Mouse (Mus musculus) heart, postnatal 0 days (tissue): Measurements from ENCODE around the gene Dock6. TPM values are rescaled to one million over a fixed set of nuclear protein-coding genes. Genes with fewer than 3 reads are reported as not detected.

ENCODE experiments used
- ATAC-seq: fragments of 200-750 bp; cut with Nextera tagmentation; 2 replicates; pipeline ENCODE4 v1.8.0; 2017; ENCODE audit warnings: low read depth, moderate number of reproducible peaks, moderate library complexity; ENCODE audit not compliant: insufficient read depth
- DNase-seq: peaks from one replicate; pipeline ENCODE4 v3.0.0-alpha.2; 2016; ENCODE audit warnings: low spot score
- H3K27ac ChIP-seq: fragments of 300-500 bp; sonication (generic); 2 replicates; pipeline ENCODE4 v1.5.1; 2014; ENCODE audit warnings: low read depth, mild to moderate bottlenecking
- H3K27me3 ChIP-seq: fragments of 300-500 bp; sonication (generic); 2 replicates; pipeline ENCODE4 v1.6.1; 2014; ENCODE audit warnings: low read length, mixed read lengths; ENCODE audit not compliant: control insufficient read depth, insufficient read depth
- H3K36me3 ChIP-seq: fragments of 300-500 bp; sonication (generic); replicated peaks from 2 replicates; pipeline ENCODE4 v1.6.1; 2014; ENCODE audit warnings: low read length, mixed read lengths; ENCODE audit not compliant: control insufficient read depth, insufficient read depth
- H3K4me1 ChIP-seq: fragments of 300-500 bp; sonication (generic); 2 replicates; pipeline ENCODE4 v1.6.1; 2014; ENCODE audit warnings: antibody characterized with exemption; ENCODE audit not compliant: control insufficient read depth, insufficient read depth
- H3K4me2 ChIP-seq: fragments of 300-500 bp; sonication (generic); 2 replicates; pipeline ENCODE4 v1.6.1; 2014; ENCODE audit warnings: low read depth, mild to moderate bottlenecking, low read length, moderate library complexity
- H3K4me3 ChIP-seq: fragments of 300-500 bp; sonication (generic); 2 replicates; pipeline ENCODE4 v1.5.1; 2014; ENCODE audit warnings: low read depth, low read length
- H3K9ac ChIP-seq: fragments of 300-500 bp; sonication (generic); replicated peaks from 2 replicates; pipeline ENCODE4 v1.6.1; 2014; ENCODE audit warnings: low read depth, low read length, mixed read lengths
- H3K9me3 ChIP-seq: fragments of 300-500 bp; sonication (generic); replicated peaks from 2 replicates; pipeline ENCODE4 v1.6.1; 2016; ENCODE audit warnings: low read length; ENCODE audit not compliant: control insufficient read depth
- CTCF ChIP-seq: IDR thresholded peaks from 2 replicates; pipeline ENCODE4 v1.5.1; 2016; ENCODE audit warnings: antibody characterized with exemption, control low read depth, low read depth
- EP300 ChIP-seq: IDR thresholded peaks from 2 replicates; pipeline ENCODE4 v1.6.1; 2016; ENCODE audit warnings: antibody characterized with exemption, low read depth
- WGBS: fragments of 180-500 bp; shearing (Covaris S2); extraction: QIAGEN DNeasy Blood & Tissue Kit; methylation state at CpG from one replicate; pipeline ENCODE4 v1.1.7; 2014; 5-methylcytosine and 5-hydroxymethylcytosine counted together
- polyA plus RNA-seq: library from polyadenylated mRNA; unstranded; fragments of >200 nt; fragmentation: Nextera tagmentation; extraction: Ambion mirVana; gene quantifications from 2 replicates; pipeline ENCODE4 v1.2.1, GENCODE M21; 2015
- total RNA-seq: library from RNA; depleted of rRNA; stranded (reverse); fragments of >200 nt; gene quantifications from 2 replicates; pipeline ENCODE4 v1.2.3, GENCODE M21; 2014; ENCODE audit warnings: low replicate concordance

Dock6 gene
- total and polyA plus RNA-seq, 2 experiments from 2014 or later, result 22.7 to 38.5 TPM

DNA sequence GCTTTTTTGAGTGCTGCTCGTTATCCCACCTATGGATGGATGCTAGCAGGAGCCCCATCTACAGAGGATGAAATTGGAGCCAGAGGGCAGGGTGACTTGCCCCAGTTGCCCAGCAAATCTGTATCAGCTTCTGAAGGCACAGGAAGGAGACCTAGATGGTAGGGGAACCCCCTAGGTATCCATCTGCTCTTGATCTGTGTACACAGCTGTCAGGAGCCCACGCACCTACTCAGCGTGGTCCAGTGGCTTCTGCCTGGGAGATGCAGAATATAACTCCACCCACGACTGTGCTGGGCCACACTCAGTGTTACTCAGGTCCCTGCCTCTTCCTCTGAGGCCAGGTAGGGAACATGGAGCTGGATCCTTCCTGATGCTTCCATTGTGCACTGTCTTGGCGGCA, 1.5 kb upstream of the Dock6 start:
- no peak for DNase-seq
- no peaks in the 10 kb centered on the region for H3K27me3 ChIP-seq
- no peaks in the 10 kb centered on the region for H3K36me3 ChIP-seq
- TF ChIP-seq EP300 (no peak), CTCF (no peak)
- no peak overlapping the region for H3K9ac ChIP-seq
- H3K9me3 ChIP-seq, result no peaks in the 10 kb centered on the region
- no peak for ATAC-seq
- H3K27ac ChIP-seq, result no peak overlapping the region
- 84% methylated on average over 5 of the region's 5 CpGs for WGBS
- peaks cover 10% of the 10 kb centered on the region; the same call in 1 of the 2 replicates for H3K4me1 ChIP-seq
- no peak overlapping the region for H3K4me3 ChIP-seq
- no peak overlapping the region for H3K4me2 ChIP-seq

DNA sequence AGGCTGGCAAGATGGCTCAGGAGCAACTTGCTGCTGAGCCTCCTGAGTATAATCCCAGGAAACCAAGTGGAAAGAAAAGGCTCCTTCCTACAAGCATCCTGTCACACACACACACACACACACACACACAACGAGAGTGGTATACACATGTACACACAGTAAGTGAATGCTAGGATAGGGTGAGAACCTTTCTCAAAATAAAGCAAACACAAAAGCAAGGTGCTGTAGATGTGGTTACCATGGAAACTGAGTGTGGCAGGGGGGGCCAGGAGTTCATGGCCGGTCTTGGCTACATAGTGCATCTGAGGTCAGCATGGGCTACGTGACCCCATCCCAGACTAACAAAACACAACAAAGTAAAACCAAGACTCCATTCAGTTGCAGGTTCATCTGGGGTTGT, 1.4 kb downstream of the Dock6 start:
- TF ChIP-seq EP300 (no peak), CTCF (no peak)
- Histone ChIP-seq H3K4me1 (peaks cover 10% of the 10 kb centered on the region; the same call in 1 of the 2 replicates), H3K4me3 (peak overlapping the region; percentile 66), H3K9me3 (no peaks in the 10 kb centered on the region), H3K27ac (peak overlapping the region; percentile 71), H3K27me3 (no peaks in the 10 kb centered on the region), H3K9ac (0 out of 2 replicates have a peak overlapping the region, but pooled peaks have one; percentile 9), H3K36me3 (no peaks in the 10 kb centered on the region), H3K4me2 (peak overlapping the region; percentile 60)
- ATAC-seq (no peak), DNase-seq (no peak)
- WGBS, result 75% methylated on average over 3 of the region's 3 CpGs

DNA sequence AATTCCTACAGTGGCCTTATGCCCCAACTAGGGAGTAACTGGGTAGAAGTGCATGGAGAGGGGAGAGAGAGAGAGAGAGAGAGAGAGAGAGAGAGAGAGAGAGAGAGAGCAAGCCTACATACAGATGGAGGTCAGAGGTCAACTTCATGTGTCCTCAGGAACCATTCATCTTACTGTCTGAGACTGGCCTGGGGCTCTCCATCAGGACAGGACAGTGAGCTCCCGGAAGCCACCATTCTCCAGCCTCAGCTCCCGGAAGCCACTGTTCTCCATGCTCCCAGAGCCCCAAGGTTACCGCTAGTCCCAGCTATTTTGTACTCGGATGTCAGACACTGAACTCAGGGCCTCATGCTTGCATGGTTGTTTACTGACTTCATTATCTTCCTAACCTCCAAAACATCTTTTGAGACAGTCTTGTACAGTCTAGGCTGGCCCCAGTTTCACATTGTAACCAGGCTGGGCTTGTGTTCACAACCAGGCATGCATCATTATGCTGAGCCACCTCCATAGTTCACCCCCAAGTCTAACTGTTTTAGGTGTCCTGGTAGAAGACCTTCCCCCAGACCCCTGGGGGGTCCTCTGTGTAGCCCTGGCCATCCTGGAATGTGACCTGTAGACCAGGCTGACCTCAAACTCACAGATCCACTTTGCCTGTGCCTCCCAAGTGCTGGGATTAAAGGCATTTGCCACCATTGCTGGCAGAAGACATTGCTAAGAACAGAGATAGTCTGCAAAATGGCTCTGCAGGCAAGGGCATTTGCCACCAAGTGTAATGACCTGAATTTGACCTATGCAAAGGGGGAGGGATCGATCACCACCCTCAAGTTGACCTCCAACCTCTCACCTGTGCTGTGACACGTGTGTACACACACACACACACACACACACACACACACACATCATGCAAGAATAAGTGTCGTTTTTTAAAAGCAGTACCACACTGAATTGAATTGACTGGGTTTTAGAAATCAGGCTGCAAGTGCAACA, 2.5 kb downstream of the Dock6 start:
- ATAC-seq (no peak), DNase-seq (no peak)
- Histone ChIP-seq H3K9ac (no peak overlapping the region), H3K4me3 (peak overlapping the region; percentile 66; the same call in 1 of the 2 replicates), H3K27me3 (no peaks in the 10 kb centered on the region), H3K27ac (peak overlapping the region; percentile 71), H3K36me3 (peaks cover 7% of the 10 kb centered on the region; the same call in 1 of the 2 replicates), H3K4me1 (peaks cover 12% of the 10 kb centered on the region; the same call in 1 of the 2 replicates), H3K4me2 (peak overlapping the region; percentile 60), H3K9me3 (no peaks in the 10 kb centered on the region)
- TF ChIP-seq CTCF (no peak), EP300 (no peak)
- WGBS, result 58% methylated on average over 7 of the region's 7 CpGs

DNA sequence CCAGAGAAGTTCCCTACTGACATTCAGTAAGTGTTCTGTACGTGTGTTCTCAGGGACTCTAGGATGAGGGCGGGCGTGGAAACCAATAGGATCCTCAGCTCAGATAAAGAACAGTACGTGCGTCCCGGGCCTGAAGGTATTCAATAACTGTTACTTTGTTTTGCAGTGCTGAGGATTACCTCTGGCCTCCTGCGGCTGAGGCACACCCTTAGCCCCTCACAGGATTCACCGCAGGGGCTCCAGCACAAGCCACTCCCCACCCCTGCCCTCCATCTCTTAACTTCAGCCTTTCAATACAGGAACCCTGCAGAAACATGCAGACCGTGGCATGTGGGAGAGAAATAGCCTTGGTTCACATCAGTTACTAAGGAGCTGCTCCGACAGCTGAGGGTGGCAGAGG, 4.5 kb downstream of the Dock6 start:
- peak overlapping the region; percentile 56 for H3K4me2 ChIP-seq
- H3K4me1 ChIP-seq, result peaks cover 12% of the 10 kb centered on the region; the same call in 1 of the 2 replicates
- H3K9ac ChIP-seq, result no peak overlapping the region
- peaks cover 12% of the 10 kb centered on the region for H3K36me3 ChIP-seq
- no peak for TF ChIP-seq EP300
- TF ChIP-seq CTCF, result no peak
- no peaks in the 10 kb centered on the region for H3K9me3 ChIP-seq
- DNase-seq (no peak), ATAC-seq (no peak)
- no peak overlapping the region for H3K4me3 ChIP-seq
- H3K27ac ChIP-seq, result peak overlapping the region; percentile 89
- no peaks in the 10 kb centered on the region for H3K27me3 ChIP-seq
- 39% methylated on average over 10 of the region's 10 CpGs for WGBS

- no peak for TF ChIP-seq CTCF
- no peak for TF ChIP-seq EP300
- Histone ChIP-seq H3K9ac (no peak overlapping the region), H3K36me3 (peaks cover 12% of the 10 kb centered on the region), H3K27me3 (no peaks in the 10 kb centered on the region), H3K27ac (peak overlapping the region; percentile 89), H3K4me2 (peak overlapping the region; percentile 56), H3K9me3 (no peaks in the 10 kb centered on the region), H3K4me3 (no peak overlapping the region; the same call in 1 of the 2 replicates), H3K4me1 (peaks cover 9% of the 10 kb centered on the region; the same call in 1 of the 2 replicates)
- DNase-seq (peak; percentile 11), ATAC-seq (peak; percentile 10; the same call in 1 of the 2 replicates)
- WGBS, result 21% methylated on average over 3 of the region's 3 CpGs
Measured at GRCm38 (mm10) chr9:21847425-21847824, 5.0 kb downstream of the Dock6 start.
